Mouse (Mus musculus) limb, embryonic 14.5 days (tissue): ENCODE data around the gene RPS10-NUDT3. TPM values are rescaled to one million over a fixed set of nuclear protein-coding genes. Genes with fewer than 3 reads are reported as not detected.

Source experiments
- ATAC-seq: fragments of 200-750 bp; cut with Nextera tagmentation; 2 replicates; pipeline ENCODE4 v1.8.0; 2017; ENCODE audit warnings: low read depth, moderate number of reproducible peaks, moderate TSS enrichment; ENCODE audit not compliant: low FRiP score
- DNase-seq: peaks from one replicate; pipeline ENCODE4 v3.0.0-alpha.2; 2015; ENCODE audit warnings: low spot score
- H3K27ac ChIP-seq: fragments of 300-500 bp; sonication (generic); replicated peaks from 2 replicates; pipeline ENCODE4 v1.5.1; 2014; ENCODE audit warnings: low read depth, mild to moderate bottlenecking, low read length, moderate library complexity, mixed read lengths
- H3K27me3 ChIP-seq: fragments of 300-500 bp; sonication (generic); 2 replicates; pipeline ENCODE4 v1.6.1; 2014; ENCODE audit warnings: low read length, mixed read lengths; ENCODE audit not compliant: control insufficient read depth, insufficient read depth
- H3K36me3 ChIP-seq: fragments of 300-500 bp; sonication (generic); 2 replicates; pipeline ENCODE4 v1.6.1; 2014; ENCODE audit warnings: mild to moderate bottlenecking, low read length, moderate library complexity, mixed read lengths; ENCODE audit not compliant: control insufficient read depth, insufficient read depth
- H3K4me1 ChIP-seq: fragments of 300-500 bp; sonication (generic); 2 replicates; pipeline ENCODE4 v1.6.1; 2014; ENCODE audit warnings: antibody characterized with exemption, low read length, mixed read lengths; ENCODE audit not compliant: control insufficient read depth, insufficient read depth
- H3K4me2 ChIP-seq: fragments of 300-500 bp; sonication (generic); replicated peaks from 2 replicates; pipeline ENCODE4 v1.6.1; 2014; ENCODE audit warnings: low read depth, mild to moderate bottlenecking, low read length, moderate library complexity; ENCODE audit not compliant: severe bottlenecking
- H3K4me3 ChIP-seq: fragments of 300-500 bp; sonication (generic); replicated peaks from 2 replicates; pipeline ENCODE4 v1.5.1; 2014; ENCODE audit warnings: low read length
- H3K9ac ChIP-seq: fragments of 300-500 bp; sonication (generic); 2 replicates; pipeline ENCODE4 v1.6.1; 2014; ENCODE audit warnings: mild to moderate bottlenecking, low read depth, low read length, moderate library complexity; ENCODE audit not compliant: severe bottlenecking
- H3K9me3 ChIP-seq: fragments of 300-500 bp; sonication (generic); 2 replicates; pipeline ENCODE4 v1.6.1; 2016; ENCODE audit warnings: low read length; ENCODE audit not compliant: control insufficient read depth
- POLR2A ChIP-seq: fragments of 200-500 bp; IDR thresholded peaks from 2 replicates; pipeline ENCODE4 v1.8.0; 2012; ENCODE audit warnings: inconsistent platforms, mild to moderate bottlenecking, moderate library complexity, borderline replicate concordance; ENCODE audit not compliant: insufficient read depth, insufficient read length; ENCODE audit errors: extremely low read depth
- WGBS: fragments of 180-500 bp; shearing (Covaris S2); extraction: QIAGEN DNeasy Blood & Tissue Kit; methylation state at CpG from one replicate; pipeline ENCODE4 v1.1.7; 2014; 5-methylcytosine and 5-hydroxymethylcytosine counted together
- polyA plus RNA-seq, 2 experiments: library from polyadenylated mRNA; depleted of rRNA in 1 of 2; stranded (reverse) in 1 of 2; unstranded in 1 of 2; fragments of >200 nt; fragmentation: Nextera tagmentation in 1 of 2; extraction: Ambion mirVana in 1 of 2; gene quantifications; 2 replicates each; pipeline versions ENCODE4 v1.2.1 to v1.2.3; 2012 to 2014

The RPS10-NUDT3 gene
- polyA plus RNA-seq (2012; rRNA removed) (0.11 TPM in 1 of 2 replicates, not detected in the other), polyA plus RNA-seq (2014; fragmentation: Nextera tagmentation; extraction: Ambion mirVana) (not detected in 2 replicates)

- under 1% methylated on average over 52 of the region's 72 CpGs for WGBS
- ATAC-seq (peak; percentile 98), DNase-seq (peak; percentile 93)
- no peaks in the 10 kb centered on the region for H3K9me3 ChIP-seq
- H3K27me3 ChIP-seq: no peaks in the 10 kb centered on the region
- H3K4me2 ChIP-seq: peak within 1 kb of the TSS; percentile 91
- peak within 1 kb of the TSS; percentile 91 for H3K9ac ChIP-seq
- peaks cover 9% of the 10 kb centered on the region; the same call in 1 of the 2 replicates for H3K4me1 ChIP-seq
- peak within 1 kb of the TSS; percentile 87 for H3K27ac ChIP-seq
- peak; percentile 68; the same call in 1 of the 2 replicates for TF ChIP-seq POLR2A
- H3K36me3 ChIP-seq: peaks cover 40% of the 10 kb centered on the region
- peak within 1 kb of the TSS; percentile 75 for H3K4me3 ChIP-seq
These were observed at the start of gene RPS10-NUDT3 for GRCm38 (mm10) chr17:27634871-27635574. Gene RPS10-NUDT3 (minus strand): TSS chr17:27635222.

GRCm38 (mm10) chr17:27678924-27679813 is 44.1 kb upstream of the RPS10-NUDT3 start:
- H3K4me3 ChIP-seq: no peak overlapping the region
- H3K36me3 ChIP-seq: no peaks in the 10 kb centered on the region
- ATAC-seq (no peak), DNase-seq (no peak)
- no peaks in the 10 kb centered on the region for H3K4me1 ChIP-seq
- H3K4me2 ChIP-seq: no peak overlapping the region
- no peak overlapping the region for H3K9ac ChIP-seq
- H3K27me3 ChIP-seq: no peaks in the 10 kb centered on the region
- 41% methylated on average over 11 of the region's 11 CpGs for WGBS
- no peak overlapping the region for H3K27ac ChIP-seq
- TF ChIP-seq POLR2A: no peak
- no peaks in the 10 kb centered on the region for H3K9me3 ChIP-seq

DNA sequence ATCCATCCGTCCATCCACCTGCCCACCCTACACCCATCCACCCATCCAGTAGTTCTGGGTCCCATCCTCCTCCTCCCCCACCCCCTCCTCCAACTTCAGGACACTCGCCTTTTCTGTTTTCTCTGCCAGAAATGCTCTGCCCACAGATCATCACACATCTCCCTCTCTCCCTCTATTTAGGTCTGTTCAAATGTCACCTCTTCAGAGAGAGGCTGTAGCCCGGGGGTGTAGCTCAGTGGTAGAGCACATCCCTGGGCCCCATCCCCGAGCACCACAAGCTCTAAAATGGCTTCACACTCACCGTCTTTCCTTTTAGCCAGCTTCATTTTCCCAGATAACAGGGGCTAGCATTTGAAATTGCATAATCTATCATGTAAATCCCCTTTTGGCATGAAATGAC is 42.7 kb upstream of the RPS10-NUDT3 start:
- ATAC-seq: no peak
- WGBS: 74% methylated on average over 5 of the region's 5 CpGs

DNA sequence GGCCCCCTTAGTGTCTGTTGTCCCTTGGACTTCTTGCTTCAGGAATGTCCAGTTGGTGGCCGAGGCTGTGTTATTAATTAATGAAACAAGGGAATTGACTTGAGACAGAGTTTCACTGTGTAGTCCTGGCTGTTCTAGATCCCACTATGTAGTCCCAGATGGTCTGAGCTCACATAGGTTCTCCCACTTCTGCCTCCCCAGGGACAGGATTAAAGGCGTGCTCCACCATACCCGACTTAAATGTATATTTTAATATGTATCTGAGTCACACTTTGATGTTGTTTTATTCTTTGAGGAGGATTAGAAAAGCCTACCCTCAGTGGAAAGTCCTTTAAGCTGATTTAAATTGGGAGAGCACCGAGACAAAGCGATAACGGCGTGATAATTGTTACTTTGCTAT is 41.2 kb upstream of the RPS10-NUDT3 start:
- H3K4me2 ChIP-seq: no peak overlapping the region
- DNase-seq: no peak
- no peaks in the 10 kb centered on the region for H3K4me1 ChIP-seq
- H3K9ac ChIP-seq: no peak overlapping the region
- TF ChIP-seq POLR2A: no peak
- H3K36me3 ChIP-seq: no peaks in the 10 kb centered on the region
- H3K4me3 ChIP-seq: no peak overlapping the region
- ATAC-seq: no peak
- no peaks in the 10 kb centered on the region for H3K9me3 ChIP-seq
- no peak overlapping the region for H3K27ac ChIP-seq
- 65% methylated on average over 7 of the region's 7 CpGs for WGBS
- H3K27me3 ChIP-seq: no peaks in the 10 kb centered on the region

More for the DNA sequence above, 42.7 kb upstream of the RPS10-NUDT3 start:
- no peak for DNase-seq
- H3K4me1 ChIP-seq: no peaks in the 10 kb centered on the region
- H3K9ac ChIP-seq: no peak overlapping the region
- no peak for TF ChIP-seq POLR2A
- no peaks in the 10 kb centered on the region for H3K27me3 ChIP-seq
- H3K27ac ChIP-seq: no peak overlapping the region
- no peak overlapping the region for H3K4me3 ChIP-seq
- no peak overlapping the region for H3K4me2 ChIP-seq
- H3K36me3 ChIP-seq: no peaks in the 10 kb centered on the region
- H3K9me3 ChIP-seq: no peaks in the 10 kb centered on the region

DNA sequence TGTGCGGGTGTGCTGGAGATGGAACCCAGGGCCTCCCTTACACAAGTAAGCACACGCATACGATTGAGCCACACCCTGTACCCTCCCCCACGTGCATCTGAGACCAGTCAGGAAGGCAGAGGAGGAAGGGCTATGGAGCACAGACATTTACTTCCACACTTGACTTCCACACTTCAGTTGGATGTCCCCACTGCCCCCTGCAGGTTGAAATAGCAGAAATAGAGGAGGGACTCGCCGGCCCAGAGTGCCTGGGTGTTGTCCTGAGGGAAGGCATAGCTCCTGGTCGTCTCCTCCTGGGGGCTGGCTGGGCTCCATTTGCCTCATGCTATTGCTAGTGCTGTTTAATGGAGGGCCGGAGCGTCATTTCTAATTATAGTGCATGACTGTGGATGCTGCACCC is 40.4 kb upstream of the RPS10-NUDT3 start:
- DNase-seq (no peak), ATAC-seq (no peak)
- no peak overlapping the region for H3K4me3 ChIP-seq
- H3K9ac ChIP-seq: no peak overlapping the region
- H3K27me3 ChIP-seq: no peaks in the 10 kb centered on the region
- no peak for TF ChIP-seq POLR2A
- H3K9me3 ChIP-seq: no peaks in the 10 kb centered on the region
- H3K36me3 ChIP-seq: no peaks in the 10 kb centered on the region
- no peaks in the 10 kb centered on the region for H3K4me1 ChIP-seq
- no peak overlapping the region for H3K4me2 ChIP-seq
- 56% methylated on average over 9 of the region's 9 CpGs for WGBS
- no peak overlapping the region for H3K27ac ChIP-seq
